Mouse (Mus musculus): Measurements from ENCODE around the gene Chn2.

DNA sequence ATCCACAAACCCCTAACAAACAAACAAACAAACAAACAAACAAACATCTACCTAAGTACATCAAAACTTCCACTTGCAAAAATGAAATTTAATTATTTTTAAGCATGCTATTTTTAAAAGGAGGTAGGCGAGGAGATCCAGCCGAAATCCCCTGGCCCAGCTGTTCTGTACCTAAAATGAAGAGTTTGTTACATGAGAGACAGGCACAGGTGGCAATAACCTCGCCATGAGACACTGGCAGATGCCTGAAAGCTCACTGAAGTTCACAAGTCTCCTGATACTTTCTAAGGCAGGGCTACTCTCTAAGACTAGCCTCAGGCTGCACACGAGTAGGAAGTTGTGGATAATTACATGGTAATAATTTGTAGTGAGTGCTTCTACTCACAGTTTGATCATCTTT, 34.1 kb upstream of the Chn2 start:
- TF ChIP-seq CTCF (IDR thresholded peaks at IDR 0.05; ENCODE audit: insufficient read depth, low read length) (no peak), POLR2A (IDR thresholded peaks at IDR 0.05; ENCODE audit: borderline replicate concordance, extremely low read depth, low read depth, low read length) (no peak)

All from lung, adult 2 months (tissue).